Mouse (Mus musculus) small intestine, adult 10 weeks (tissue): Measurements from ENCODE around the gene Terb1. TPM values are rescaled to one million over a fixed set of nuclear protein-coding genes. Genes with fewer than 3 reads are reported as not detected.

Experiments
- polyA plus RNA-seq: library from polyadenylated mRNA; stranded (reverse); fragments of 350-450 nt; fragmentation: Illumina TruSeq; extraction: RNeasy Lipid Tissue Mini Kit (QIAGEN cat#74804); gene quantifications from one replicate; pipeline ENCODE4 v1.2.3, GENCODE M21; 2014; ENCODE audit warnings: low replicate concordance

The Terb1 gene
- 0.33 TPM for polyA plus RNA-seq

GRCm38 (mm10) chr8:104509061-104510006, at the start of gene Terb1:
Gene Terb1 (minus strand): TSS chr8:104509910.

GRCm38 (mm10) chr8:104533971-104534778, 24.5 kb upstream of the Terb1 start, which contains the start of the genes Nae1 and Car7:
Gene Nae1 (minus strand): TSS chr8:104534637.
Gene Car7 (plus strand): TSS chr8:104534689.

GRCm38 (mm10) chr8:104442299-104443124, 67.2 kb downstream of the Terb1 start, which contains the start of gene Dync1li2:
Gene Dync1li2 (minus strand): TSS chr8:104443047.

Other genes starting within 250 kb of the Terb1 start
- not detected for gene Cmtm2a, start 216.7 kb downstream of the Terb1 start, polyA plus RNA-seq
- not detected for gene Gm45711, start 199.8 kb downstream of the Terb1 start, polyA plus RNA-seq
- gene Cmtm1, start 199.8 kb downstream of the Terb1 start, polyA plus RNA-seq = not detected
- gene Gm11020, start 188.3 kb downstream of the Terb1 start, polyA plus RNA-seq = not detected
- gene Cmtm2b, start 187.7 kb downstream of the Terb1 start, polyA plus RNA-seq = not detected
- gene Cmtm3, start 170.5 kb downstream of the Terb1 start, polyA plus RNA-seq = 4.5 TPM
- gene Cmtm4, start 114.1 kb downstream of the Terb1 start, polyA plus RNA-seq = 61.4 TPM
- 50.8 TPM for gene Dync1li2, start 66.9 kb downstream of the Terb1 start, polyA plus RNA-seq
- 412 TPM for gene Nae1, start 24.7 kb upstream of the Terb1 start, polyA plus RNA-seq
- gene Car7, start 24.8 kb upstream of the Terb1 start, polyA plus RNA-seq = 0.41 TPM
- gene Pdp2, start 81.5 kb upstream of the Terb1 start, polyA plus RNA-seq = 16.3 TPM
- not detected for gene Cdh16, start 114.5 kb upstream of the Terb1 start, polyA plus RNA-seq
- gene Rrad, start 121.4 kb upstream of the Terb1 start, polyA plus RNA-seq = not detected
- gene Ciao2b, start 132.1 kb upstream of the Terb1 start, polyA plus RNA-seq = 0.85 TPM
- gene Ces2a, start 224.1 kb upstream of the Terb1 start, polyA plus RNA-seq = 157 TPM